Mouse (Mus musculus) mouse trophoblast stem cell (cell line): ENCODE results near the gene Zzef1.

Source experiments
- in situ Hi-C, 2 experiments: fragments of 300-500 bp; cut with MseI, MboI; formaldehyde crosslinking; loops; 2 replicates in 1 of 2; 3 replicates in 1 of 2; pipeline ENCODE4 v1.15.1; 2025

Gene Zzef1

DNA sequence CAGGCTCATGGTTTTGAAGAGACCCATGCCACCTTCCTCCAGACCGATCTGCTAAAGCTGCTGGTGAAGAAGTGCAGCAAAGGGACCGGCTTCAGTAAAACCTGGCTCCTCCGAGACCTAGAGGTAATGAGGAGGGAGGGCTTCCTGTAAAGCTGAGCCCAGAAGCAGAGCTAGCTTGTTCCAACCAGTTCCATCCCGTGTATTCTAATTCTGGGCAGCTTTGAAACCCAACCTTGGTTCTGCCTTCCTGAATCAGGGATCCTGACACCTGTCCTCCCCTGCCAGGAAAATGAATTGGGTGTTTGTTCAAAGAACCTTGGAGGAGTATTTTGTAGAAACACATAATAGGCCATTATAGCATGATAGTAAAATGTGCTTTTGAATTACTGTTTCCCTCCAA, 112.4 kb downstream of the Zzef1 start:
- in situ Hi-C loops: no loop called here

DNA sequence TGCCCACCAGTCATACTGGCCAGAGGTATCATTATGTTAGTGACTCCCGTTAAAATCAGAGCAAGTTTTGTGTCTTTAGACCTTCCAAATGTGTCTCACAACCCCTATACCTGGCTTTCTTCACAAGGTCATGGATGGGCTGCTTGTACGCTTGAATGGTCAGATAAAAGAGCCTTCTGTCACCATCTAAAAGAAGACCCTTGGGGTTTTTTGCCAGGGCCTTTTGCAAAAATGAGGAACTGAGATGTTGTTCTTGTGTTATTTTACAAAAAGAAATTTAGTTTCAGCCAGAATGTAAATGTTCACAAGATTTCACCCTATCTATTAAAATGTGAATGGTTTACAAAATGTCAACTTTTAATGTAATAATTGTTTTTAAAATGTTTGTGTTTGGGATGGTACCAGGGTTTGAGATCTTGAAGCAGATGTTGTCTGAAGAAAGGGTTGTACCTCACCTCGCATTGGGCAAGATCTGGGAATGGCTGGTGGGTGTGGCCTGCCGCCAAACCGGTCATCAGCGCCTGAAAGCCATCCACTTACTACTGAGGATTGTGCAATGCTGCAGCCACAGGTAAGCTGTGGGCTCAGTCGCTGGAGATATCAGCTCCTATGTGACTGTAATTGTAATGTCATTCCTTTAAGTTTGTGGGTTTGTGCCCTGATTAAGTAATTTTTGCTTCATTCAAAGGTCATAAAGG, 121.4 kb downstream of the Zzef1 start:
- in situ Hi-C loops: no loop called here

DNA sequence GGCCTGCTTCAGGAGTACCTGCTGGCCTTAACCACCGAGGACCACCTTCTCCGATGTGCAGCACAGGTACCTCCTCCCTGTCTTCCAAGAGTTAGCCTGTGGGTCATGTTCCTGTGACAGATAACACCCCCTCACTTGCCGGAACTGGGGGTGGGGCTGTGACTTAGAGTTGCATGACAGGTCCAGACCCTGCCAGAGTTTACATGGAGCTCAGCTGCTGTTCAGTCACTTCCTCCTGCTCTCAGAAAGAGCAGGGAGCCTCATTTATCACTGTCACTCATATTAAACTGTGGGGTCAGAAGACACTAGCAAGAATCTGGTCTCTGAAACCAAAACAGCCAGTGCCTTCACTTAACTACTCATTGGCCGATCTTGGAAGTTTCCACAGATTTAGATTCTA, 127.1 kb downstream of the Zzef1 start:
- in situ Hi-C loops: no loop called here

DNA sequence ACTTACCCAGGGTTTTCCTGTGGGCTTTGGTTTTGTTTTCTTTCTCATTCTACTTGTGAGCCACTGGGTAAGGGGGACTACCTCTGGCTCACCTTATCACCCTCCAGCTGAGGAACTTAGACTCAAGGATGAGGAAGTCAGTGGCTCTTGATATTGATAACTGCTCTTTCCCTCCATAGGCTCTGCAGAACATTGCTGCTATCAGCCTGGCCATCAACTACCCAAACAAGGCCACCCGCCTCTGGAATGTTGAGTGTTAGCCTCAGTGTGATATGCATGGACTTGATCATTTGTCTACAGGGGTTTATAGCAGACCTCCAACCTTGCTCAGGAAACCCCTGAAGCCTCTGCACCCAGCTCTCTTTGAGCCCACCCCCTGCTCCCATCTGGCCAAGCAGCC, 128.4 kb downstream of the Zzef1 start:
- in situ Hi-C loops: no loop called here

DNA sequence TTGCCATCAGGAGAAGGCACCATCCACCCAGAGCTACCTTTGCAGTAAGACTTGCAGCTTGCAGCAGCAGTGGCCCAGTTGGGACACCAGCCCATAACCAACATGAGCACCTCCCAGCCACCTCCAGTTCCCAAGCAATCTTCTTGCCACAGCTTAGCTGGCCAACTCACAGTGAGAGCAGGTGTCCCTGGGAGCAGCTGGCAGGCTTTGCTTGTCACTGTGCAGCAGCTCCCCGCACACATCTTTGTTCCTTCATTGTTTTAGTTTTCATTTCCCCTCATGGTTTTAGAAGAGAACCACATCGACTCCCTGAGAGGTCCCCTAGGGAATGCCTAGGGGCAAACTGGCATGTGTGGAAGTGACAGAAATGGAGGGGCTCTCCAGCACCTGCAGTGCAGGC, 129.0 kb downstream of the Zzef1 start:
- in situ Hi-C loops: loop anchor here (5.0 kb wide), 1 partner anchor 77 kb away; no protein-coding TSS in a partner anchor

DNA sequence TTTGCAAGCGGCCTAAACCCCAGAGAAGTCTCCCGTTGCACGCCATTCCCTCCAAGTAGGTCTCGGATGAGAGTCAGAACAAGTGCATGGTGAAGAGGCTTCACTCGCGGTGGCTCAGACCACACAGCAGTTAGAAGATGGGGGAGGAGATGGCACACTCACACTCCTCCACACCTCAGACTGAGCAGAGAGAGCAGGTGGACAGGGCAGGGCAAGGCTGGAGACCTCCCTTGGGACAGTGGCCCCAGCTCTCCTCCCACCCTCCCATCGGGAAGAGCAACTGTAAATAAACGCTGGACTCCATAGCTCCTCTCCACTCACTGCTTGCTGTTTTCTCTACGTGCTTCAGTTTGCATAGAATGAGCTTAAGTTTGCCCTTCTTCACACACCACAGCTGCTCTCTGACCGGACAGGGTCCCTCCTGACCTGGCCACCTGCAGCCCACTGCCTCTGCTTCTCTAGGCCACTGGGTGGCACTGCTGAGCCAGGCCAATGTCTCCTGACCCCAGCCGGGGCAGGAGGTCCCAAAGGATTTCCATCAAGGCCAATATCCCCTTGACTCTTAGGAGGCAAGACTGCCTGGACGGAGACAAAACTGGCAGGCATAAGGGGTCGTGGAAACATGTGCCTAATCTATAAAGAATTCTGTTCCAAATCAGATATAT, 130.3 kb downstream of the Zzef1 start:
- in situ Hi-C loops: loop anchor here (5.0 kb wide), 1 partner anchor 76 kb away; no protein-coding TSS in a partner anchor

DNA sequence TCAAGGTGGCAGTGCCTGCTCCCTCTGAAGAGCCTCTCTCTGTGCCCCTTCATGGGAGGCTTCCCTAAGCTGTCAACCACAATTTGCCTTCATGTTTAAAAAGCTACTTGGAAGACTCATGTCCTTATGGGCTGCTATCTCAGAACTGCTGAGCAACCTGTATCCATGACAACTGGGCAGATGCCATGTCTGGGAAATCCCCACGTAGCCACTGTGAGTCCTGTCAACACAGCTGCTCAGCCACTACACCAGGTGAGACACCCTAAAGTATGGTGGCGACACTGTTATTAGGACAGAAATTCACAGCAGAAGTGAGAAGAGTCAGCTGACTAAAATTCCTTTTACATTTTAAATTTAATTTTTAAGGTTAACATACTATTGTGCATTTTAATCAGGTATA, 132.5 kb downstream of the Zzef1 start:
- in situ Hi-C loops: loop anchor here (5.0 kb wide), 1 partner anchor 74 kb away; no protein-coding TSS in a partner anchor

DNA sequence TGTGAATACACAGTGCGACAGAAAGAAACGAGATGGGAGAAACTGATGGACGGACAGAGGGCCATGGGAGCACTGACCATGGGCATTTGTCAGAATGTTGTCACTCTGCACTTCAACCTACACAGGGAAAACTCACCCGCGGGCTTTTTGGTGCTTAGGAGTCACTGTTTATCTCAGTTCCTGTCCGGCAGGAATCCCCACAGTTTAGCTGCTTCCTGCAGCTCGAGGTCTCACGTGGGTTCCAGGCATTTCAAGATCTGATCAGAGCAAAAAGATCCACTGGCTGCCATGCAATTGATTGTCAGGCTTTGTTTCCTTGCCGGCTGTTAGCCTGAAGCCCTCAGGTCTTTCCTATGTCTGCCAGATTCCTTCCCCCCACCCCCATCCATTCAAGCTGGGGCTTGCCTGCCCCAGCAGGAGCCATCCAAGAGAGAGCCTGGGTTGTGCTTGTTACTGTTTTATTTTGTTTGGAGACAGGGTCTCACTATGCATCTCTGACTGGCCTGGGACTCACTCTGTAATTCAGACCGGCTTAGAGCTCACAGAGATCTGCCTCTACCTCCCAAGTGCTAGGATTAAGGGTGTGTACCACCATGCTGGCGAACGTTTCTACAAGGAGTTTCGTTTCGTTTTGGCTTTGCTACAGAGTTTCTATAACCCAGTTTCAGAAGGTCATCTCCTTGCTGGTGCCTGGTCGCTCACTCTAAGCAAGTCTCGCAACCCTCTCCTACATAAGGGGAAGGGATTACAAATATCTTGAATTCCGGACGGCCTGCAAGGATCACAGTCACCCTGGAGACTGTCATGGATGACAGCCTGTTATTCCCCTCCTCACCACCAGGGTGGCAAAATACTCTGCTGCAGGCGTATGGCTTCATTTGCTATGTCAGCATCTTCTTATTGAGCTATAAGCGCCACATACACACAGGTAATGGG, 144.4 kb downstream of the Zzef1 start:
- in situ Hi-C loops: no loop called here

DNA sequence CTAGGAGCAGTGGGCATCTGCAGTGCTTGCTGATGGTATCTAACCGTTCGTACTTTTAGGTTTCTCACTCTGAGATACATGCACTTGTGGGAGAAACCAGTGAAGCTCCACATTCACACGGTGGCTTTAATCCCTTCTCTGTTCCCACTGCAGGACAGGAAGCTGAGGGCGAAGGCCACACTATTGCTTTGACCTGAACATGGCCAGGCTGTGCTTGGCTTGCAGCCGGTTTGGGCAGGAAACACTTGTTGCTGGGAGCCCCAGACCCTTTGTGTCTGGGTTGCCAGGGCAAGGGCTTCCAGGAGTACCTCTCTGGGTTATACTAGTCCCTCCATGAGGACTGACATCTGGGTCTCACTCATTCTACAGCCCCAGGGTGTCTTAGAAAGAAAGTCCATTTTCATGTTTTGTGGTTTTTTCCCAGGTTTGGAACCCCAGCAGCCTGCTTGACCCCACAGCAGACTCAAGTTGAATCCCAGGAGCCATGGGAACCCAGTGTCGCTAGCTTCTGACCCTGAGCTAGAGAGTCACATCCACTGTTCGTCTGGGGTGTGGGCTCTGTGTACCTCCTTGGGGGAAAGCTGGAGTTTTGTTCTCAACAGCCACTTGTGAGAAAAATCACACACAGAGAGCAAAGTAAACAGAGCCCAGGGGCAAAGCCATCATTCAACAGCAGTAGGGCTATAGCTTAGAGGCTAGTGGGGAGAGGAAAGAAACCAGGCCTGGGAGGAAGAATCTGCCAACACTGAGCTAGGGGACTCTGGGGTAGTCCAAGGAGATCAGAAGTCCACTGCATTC, 149.2 kb downstream of the Zzef1 start:
- in situ Hi-C loops: no loop called here

DNA sequence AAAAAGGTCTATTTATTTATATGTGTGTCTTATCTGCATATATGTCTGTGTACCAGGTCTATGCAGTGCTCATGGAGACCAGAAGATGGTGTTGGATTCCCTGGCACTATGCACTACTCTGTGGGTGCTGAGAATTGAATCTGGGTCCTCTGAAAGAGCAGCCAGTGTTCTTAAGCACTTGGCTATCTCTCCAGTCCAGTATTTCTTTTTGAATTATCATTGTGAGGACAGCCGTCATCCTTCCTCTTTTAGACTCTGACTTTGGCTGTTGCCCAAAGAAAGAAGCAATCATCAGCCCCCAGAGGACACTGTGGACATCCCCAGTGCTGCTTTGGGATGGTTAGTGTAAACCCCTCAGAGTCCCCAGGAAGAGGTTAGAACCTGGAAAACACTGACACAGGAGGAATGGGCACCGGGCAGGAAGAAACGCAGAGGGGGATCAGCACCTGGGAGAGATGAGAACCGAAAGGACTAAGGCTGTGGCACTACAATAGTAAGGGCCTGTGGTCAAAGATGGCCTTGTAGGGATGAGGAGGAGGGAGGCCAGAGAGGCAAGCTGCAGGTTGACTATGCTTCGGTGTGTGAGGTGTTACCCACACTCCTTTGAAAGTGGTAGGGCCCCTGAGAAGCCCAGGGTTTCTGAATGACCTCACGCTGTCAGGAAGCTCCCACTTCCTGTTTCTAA, 150.0 kb downstream of the Zzef1 start:
- in situ Hi-C loops: no loop called here

DNA sequence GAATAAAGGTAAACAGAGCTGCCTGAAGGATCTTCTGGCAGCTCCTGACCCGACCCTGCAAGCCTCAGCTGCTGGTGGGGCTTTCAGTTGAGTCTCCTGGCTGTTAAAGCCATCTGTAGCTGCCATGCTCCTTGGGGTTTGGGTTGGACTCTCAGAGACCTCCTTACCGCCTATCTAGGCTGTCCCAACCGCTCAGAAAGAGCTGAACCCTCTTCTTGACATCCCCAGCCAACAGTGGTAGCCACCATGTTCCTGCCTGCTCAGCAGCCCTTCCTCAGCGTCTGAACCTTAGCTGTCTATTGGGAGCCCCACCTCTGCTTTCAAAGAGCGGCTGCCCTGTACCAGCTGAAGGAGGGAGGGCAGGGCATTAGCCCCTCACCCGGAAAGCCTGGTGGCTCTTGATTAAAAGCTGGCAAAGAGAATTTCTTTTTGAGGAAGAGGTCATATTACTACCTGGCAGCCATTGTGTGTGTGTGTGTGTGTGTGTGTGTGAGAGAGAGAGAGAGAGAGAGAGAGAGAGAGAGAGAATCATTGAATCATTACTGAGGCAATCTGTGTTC, 150.6 kb downstream of the Zzef1 start:
- in situ Hi-C loops: no loop called here

DNA sequence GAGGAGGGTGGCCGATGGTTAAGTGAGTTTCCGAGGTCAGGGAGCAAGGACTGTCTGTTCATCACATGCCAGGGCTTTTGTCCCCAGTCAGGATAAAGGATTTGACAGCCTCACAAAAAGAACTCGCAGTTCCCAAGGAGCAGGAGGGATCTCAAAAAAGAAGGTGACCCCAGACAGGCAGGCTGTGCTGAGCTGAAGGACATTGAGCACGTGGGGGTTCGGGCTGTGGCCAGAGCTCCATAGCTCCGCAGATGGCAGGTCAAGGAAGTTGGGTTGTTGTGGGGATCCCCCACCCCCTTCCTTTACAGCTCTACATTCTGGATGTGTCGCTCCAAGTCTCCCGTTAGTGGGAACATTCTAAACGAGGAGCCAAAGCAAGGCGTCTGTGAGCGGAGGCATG, 151.8 kb downstream of the Zzef1 start:
- in situ Hi-C loops: no loop called here

DNA sequence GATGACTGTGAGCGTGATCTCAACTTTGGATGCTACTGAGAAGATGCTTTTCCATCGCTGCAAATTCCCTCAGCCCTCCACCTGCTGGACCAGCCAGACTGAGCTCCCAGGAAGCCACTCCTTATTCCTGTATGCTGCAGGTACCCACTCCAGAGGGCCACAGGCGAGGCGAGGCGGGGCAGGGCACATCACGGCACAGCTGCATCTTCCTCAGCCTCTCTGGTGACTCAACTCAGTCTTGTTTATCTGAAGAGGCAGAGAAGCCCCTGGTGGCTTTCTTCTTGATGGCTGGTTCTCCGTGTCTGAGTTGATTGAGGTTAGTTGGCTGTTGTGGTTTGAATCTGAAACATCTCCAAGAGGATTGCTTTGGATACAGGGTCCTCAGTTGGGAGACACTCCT, 152.2 kb downstream of the Zzef1 start:
- in situ Hi-C loops: no loop called here

DNA sequence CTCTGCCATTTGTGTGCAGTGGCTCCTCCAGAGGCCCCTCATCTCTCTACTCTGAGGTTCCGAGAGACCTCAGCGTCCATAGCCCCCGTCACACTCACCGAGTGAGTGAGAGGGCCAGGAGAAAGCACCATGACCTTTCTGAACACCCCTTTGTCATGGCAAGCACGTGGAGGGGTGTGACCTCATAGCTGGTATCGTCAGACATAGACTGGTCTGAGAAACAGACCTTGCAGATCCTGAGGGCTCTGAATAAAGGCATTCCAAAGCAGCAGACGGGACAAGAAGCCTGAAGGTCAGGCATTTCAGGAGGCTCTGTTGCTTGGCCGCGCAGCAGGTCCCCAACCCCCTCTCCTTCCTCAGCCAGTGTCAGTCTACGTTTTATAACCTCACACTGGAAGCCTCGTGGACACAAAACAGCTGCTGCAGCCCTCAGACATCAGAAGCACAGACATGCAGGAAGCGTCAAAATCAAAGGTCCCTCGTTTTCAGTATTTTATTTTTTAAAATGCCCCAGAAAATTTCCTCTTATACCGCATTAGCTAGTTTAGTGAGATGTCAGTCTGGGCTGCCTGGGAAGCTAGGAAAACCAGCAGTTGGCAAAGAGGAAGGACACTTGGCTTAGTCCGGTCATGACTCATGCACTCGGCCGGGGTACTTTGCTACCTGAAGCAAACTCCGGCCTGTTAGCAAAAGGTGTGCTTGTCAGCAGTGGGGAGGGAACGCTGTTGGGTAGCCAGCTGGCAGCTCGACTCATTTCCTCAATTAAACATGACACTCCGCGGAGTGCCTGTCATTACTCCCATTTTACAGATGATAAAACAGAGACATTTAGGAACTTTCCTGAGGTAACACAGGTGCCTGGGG, 155.3 kb downstream of the Zzef1 start:
- in situ Hi-C loops: no loop called here

DNA sequence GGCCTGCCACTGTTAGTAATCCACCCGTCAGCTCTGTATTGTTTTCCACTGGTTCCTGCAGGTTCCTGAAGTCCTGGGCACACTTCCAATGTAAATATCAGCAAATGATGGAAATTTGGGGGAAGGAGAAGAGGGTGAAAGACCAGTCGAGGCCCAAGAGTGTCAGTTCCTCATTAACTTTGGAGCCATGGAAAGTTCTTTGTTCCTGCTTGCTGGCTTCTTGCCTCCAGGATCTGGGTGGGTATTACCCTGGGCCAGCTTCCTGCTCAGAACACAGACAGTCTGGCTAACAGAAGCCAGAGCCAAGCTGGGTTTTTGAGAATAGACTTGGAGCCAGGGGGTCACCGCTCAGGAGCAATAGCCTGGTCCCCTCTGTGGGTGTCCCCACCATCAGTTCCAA, 156.2 kb downstream of the Zzef1 start:
- in situ Hi-C loops: no loop called here

DNA sequence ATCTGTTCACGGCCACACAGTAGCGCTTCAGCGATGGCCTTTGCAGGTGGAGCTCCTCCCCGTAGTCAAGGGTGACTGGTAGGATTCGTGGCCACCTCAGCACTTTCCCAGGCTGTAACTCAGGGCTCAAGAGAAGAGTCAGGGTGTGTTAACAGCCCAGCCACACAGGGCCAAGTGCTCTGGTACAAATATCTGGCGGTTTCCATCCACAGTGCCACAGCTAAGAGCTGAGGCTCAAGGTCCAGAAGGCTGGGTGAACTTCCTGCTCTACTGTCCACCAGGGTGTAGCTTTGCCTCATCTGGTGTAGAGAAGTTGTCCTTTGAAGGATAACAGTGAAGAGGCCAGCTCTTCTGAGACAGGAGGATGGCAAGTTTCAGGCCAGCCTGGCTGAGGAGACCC, 156.7 kb downstream of the Zzef1 start:
- in situ Hi-C loops: no loop called here

DNA sequence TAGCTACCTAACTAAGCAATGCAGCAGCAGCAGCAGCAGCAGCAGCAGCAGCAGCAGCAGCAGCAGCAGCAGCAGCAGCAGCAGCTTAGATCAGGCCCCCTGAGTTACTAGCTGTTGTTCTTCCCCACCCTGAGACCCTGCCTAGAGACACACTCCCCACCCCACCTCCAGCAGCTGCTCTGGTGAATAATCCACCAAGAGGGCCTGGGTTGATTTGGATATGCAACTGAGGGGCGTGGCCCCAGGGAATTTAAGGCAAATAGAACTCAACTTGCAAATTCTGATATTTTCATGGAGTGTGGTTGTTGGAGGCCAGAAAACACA, 157.1 kb downstream of the Zzef1 start:
- in situ Hi-C loops: no loop called here

DNA sequence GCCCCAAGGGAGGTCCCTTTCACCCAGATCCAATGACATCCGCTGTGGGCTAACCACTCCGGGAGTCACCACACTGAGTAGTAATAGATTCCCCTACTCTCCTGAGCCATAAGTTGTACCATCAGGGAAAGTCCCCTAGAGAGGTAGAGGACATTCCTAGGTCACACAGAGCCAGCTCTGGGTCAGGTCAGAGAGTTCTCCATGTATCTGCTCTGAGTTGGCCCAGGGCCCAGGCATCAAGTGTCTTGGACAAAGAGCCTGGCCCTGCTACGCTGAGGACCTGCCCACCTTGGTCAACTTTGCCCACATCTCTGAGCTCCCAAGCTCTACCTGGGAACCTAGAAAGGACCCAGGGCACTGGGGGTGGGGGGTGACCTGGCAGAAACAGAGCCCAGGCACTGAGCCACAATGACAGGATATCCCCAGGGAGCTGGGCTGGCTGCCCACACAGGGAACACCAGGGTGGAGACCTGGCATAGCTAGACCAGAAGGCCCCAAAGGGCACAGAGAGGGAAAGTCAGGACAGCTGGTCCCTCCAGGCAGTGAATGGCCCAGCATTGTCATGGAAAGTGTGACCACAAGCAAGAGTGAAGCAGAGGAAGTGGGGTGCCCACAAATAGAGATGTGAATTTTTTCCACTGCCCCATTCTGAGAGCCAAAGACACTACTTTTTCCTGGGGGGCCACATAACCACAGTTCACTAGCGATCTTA, 157.6 kb downstream of the Zzef1 start:
- in situ Hi-C loops: no loop called here

DNA sequence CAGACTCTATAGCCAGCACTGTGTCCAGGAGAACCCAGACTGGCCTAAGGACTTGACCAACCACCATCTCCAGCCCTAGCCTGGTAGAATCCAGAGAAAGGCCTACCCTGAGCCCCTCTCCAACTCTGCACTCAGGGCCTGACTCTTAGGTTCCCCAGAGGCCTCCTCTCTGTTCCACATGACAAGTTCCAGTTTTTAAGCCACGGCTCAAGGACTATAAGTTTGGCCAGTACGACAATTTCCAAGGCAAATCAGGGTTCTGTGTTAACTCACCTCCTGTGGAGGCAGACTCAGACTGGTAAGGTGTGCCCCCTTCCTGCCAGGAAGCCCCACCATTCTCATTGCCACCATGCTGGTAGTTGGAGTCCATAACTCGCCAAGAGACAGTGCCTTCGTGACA, 158.2 kb downstream of the Zzef1 start:
- in situ Hi-C loops: no loop called here
